In genomic region chr3:107695219-107695947, GRCm38 (mm10) we compare ENCODE assay signal across 8 mouse cellular contexts. TPM values are rescaled to one million over a fixed set of nuclear protein-coding genes. Genes with fewer than 3 reads are reported as not detected.
DNase-seq lines count a peak whose midpoint lies in the region; ATAC-seq lines count a peak whose summit lies in the region.

No protein-coding gene starts in this region.

- WGBS in heart, embryonic 13.5 days: 7% methylated on average over 16 of the region's 16 CpGs
- 5% methylated on average over 16 of the region's 16 CpGs for WGBS in hindbrain, embryonic 15.5 days
- 3% methylated on average over 16 of the region's 16 CpGs for WGBS in midbrain, embryonic 16.5 days

- peak overlapping the region; percentile 94 for H3K27ac ChIP-seq in heart, embryonic 13.5 days (replicated peaks)
- H3K27ac ChIP-seq in hindbrain, embryonic 15.5 days (replicated peaks): peak overlapping the region; percentile 85
- peak overlapping the region; percentile 95 for H3K27ac ChIP-seq in midbrain, embryonic 16.5 days (ENCODE audit: low read length)

- no peaks in the 10 kb centered on the region for H3K36me3 ChIP-seq in heart, embryonic 13.5 days
- 0 out of 2 replicates have a peak, but pooled peaks cover 3% of the 10 kb centered on the region for H3K36me3 ChIP-seq in hindbrain, embryonic 15.5 days
- H3K36me3 ChIP-seq in midbrain, embryonic 16.5 days (ENCODE audit: control insufficient read depth, insufficient read depth, low read length): no peaks in the 10 kb centered on the region

- no peaks in the 10 kb centered on the region for H3K27me3 ChIP-seq in heart, embryonic 13.5 days (replicated peaks)
- H3K27me3 ChIP-seq in hindbrain, embryonic 15.5 days: no peaks in the 10 kb centered on the region
- H3K27me3 ChIP-seq in midbrain, embryonic 16.5 days (ENCODE audit: control insufficient read depth, insufficient read depth, low read depth, low read length): no peaks in the 10 kb centered on the region

- no peak for ATAC-seq in heart, embryonic 13.5 days (ENCODE audit: extremely low read depth, insufficient number of reproducible peaks, low FRiP score, low TSS enrichment)
- ATAC-seq in hindbrain, embryonic 15.5 days (ENCODE audit: low FRiP score, low read depth): no peak
- no peak for ATAC-seq in midbrain, embryonic 16.5 days
- ATAC-seq in cerebellum, adult (ENCODE audit: insufficient number of reproducible peaks, low FRiP score, low TSS enrichment): no peak

- H3K4me2 ChIP-seq in heart, embryonic 13.5 days: peak overlapping the region; percentile 92
- H3K4me2 ChIP-seq in hindbrain, embryonic 15.5 days: peak overlapping the region; percentile 79
- peak overlapping the region; percentile 97 for H3K4me2 ChIP-seq in midbrain, embryonic 16.5 days (ENCODE audit: low read length)

- peaks cover 50% of the 10 kb centered on the region for H3K4me1 ChIP-seq in heart, embryonic 13.5 days
- peaks cover 54% of the 10 kb centered on the region for H3K4me1 ChIP-seq in hindbrain, embryonic 15.5 days (replicated peaks)
- peaks cover 47% of the 10 kb centered on the region for H3K4me1 ChIP-seq in midbrain, embryonic 16.5 days (ENCODE audit: control insufficient read depth, insufficient read depth, low read length)

- H3K9me3 ChIP-seq in heart, embryonic 13.5 days: no peaks in the 10 kb centered on the region
- H3K9me3 ChIP-seq in hindbrain, embryonic 15.5 days: no peaks in the 10 kb centered on the region
- H3K9me3 ChIP-seq in midbrain, embryonic 16.5 days (replicated peaks; ENCODE audit: control insufficient read depth, low read length, poor library complexity, severe bottlenecking): no peaks in the 10 kb centered on the region

- DNase-seq in heart, adult 18-20 months: no peak
- peak; percentile 52 for DNase-seq in A20 (ENCODE audit: low read depth, low spot score)
- peak; percentile 27 for DNase-seq in c-Kit-negative CD71-positive TER-119-positive erythroid progenitor cells, embryonic 14.5 days (ENCODE audit: low read depth, low spot score)
- DNase-seq in cerebellum, adult 11 months: no peak

- peak overlapping the region; percentile 99 for H3K9ac ChIP-seq in heart, embryonic 13.5 days
- peak overlapping the region; percentile 76 for H3K9ac ChIP-seq in hindbrain, embryonic 15.5 days
- peak overlapping the region; percentile 94 for H3K9ac ChIP-seq in midbrain, embryonic 16.5 days (ENCODE audit: low read depth, low read length)

- H3K4me3 ChIP-seq in heart, embryonic 13.5 days: peak overlapping the region; percentile 93
- peak overlapping the region; percentile 62 for H3K4me3 ChIP-seq in hindbrain, embryonic 15.5 days
- peak overlapping the region; percentile 92 for H3K4me3 ChIP-seq in midbrain, embryonic 16.5 days (ENCODE audit: low read depth, low read length)

RNA-seq across cellular contexts. Expression of gene Ahcyl1, which starts 1.0 kb away (rescaled TPM):
- polyA plus RNA-seq in heart, embryonic 13.5 days (2015; fragmentation: Nextera tagmentation; extraction: Ambion mirVana): 45.8 and 48.9 TPM in 2 replicates
- total RNA-seq in heart, adult 18-20 months (2021): 10 to 100 TPM; 73.1 to 90.9 TPM
- 110 and 112 TPM in 2 replicates for polyA plus RNA-seq in hindbrain, embryonic 15.5 days (2015; fragmentation: Nextera tagmentation; extraction: Ambion mirVana)
- polyA plus RNA-seq in midbrain, embryonic 16.5 days (2015; fragmentation: Nextera tagmentation; extraction: Ambion mirVana): 112 and 114 TPM in 2 replicates

Comparison
In these comparisons a context has a peak if more than half of its experiments do, and no peak if none do; other contexts are left out.
1. DNase-seq: peak in A20 (single experiment) and c-Kit-negative CD71-positive TER-119-positive erythroid progenitor cells, embryonic 14.5 days (single experiment); none in heart, adult 18-20 months (0 of 2) and cerebellum, adult 11 months (single experiment).
2. Peak in every context shown above with its lines, with median percentiles within 50 percentile points of each other: H3K27ac ChIP-seq, H3K4me2 ChIP-seq, H3K4me3 ChIP-seq and H3K9ac ChIP-seq.